Mouse (Mus musculus) megakaryocyte, embryonic 14.5 days (primary cell): Measurements from ENCODE around the gene Maml3. TPM values are rescaled to one million over a fixed set of nuclear protein-coding genes. Genes with fewer than 3 reads are reported as not detected.

Experiments
- H3K27me3 ChIP-seq: replicated peaks from 2 replicates; pipeline ENCODE3; 2012; ENCODE audit warnings: inconsistent platforms
- H3K36me3 ChIP-seq: replicated peaks from 2 replicates; pipeline ENCODE3; 2012; ENCODE audit warnings: low read length, inconsistent platforms, mixed read lengths
- H3K4me1 ChIP-seq: 2 replicates; pipeline ENCODE4 v1.6.1; 2012; ENCODE audit warnings: inconsistent platforms
- H3K4me3 ChIP-seq: replicated peaks from 2 replicates; pipeline ENCODE3; 2012; ENCODE audit warnings: moderate library complexity, mild to moderate bottlenecking, inconsistent platforms
- H3K9me3 ChIP-seq: 2 replicates; pipeline ENCODE4 v1.6.1; 2012; ENCODE audit warnings: inconsistent platforms
- FLI1 ChIP-seq: IDR thresholded peaks from 2 replicates; pipeline ENCODE4 v1.6.1; 2012; ENCODE audit warnings: low read length, inconsistent platforms, mixed read lengths
- GATA1 ChIP-seq: IDR thresholded peaks from 3 replicates; pipeline ENCODE4 v1.6.1; 2012; ENCODE audit warnings: mixed read lengths, low read length, inconsistent platforms, borderline replicate concordance
- polyA plus RNA-seq: library from polyadenylated mRNA; stranded (reverse); fragments of >175 nt; gene quantifications from 2 replicates; pipeline ENCODE4 v1.2.3, GENCODE M21; 2012; ENCODE audit warnings: low replicate concordance; ENCODE audit not compliant: insufficient read depth

The Maml3 gene
- polyA plus RNA-seq, 1 experiment: 2.4 TPM

GRCm38 (mm10) chr3:51659415-51659814 lies 445.5 kb downstream of the Maml3 start:
- Histone ChIP-seq H3K9me3 (no peaks in the 10 kb centered on the region), H3K4me3 (no peak overlapping the region), H3K27me3 (no peaks in the 10 kb centered on the region), H3K4me1 (peaks cover 92% of the 10 kb centered on the region), H3K36me3 (peaks cover 2% of the 10 kb centered on the region)
- TF ChIP-seq FLI1: no peak
- TF ChIP-seq GATA1: no peak

DNA sequence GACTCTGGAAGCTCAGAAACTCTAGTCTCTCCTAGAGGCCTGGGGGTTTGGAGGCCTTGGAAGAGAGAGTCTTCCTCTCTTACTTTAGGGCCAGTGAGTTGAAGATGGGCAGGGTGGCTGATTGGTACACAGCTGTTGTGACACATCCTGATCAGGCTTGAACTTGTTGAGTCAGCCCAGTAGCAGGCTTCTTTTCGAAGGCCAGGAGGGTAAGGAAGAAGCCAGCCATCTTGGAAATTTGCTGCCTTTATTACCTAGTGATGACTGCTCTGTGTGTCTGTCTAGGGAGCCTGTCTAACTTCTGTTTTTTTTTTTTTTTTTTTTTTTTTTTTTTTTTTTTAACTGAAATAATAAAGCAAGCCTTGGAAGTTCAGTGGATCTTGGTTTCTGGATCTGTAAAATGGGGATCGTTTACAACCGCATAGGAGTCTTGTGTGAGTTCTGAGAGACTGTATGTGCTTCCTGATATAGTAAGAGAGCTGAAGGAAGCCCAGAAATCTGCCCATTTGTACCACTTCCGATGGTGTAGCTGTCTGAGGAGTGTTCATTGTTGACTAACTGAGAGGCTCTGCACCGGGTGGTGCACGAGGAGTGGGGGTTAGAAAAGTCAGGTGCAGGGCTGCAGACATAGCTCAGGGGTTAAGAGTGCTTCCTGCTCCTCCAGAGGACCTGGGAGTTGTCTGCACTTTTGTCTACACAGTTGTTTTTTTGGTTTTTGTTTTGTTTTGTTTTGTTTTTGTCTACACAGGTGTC lies 450.4 kb downstream of the Maml3 start:
- peaks cover 96% of the 10 kb centered on the region for H3K4me1 ChIP-seq
- H3K36me3 ChIP-seq: peaks cover 2% of the 10 kb centered on the region
- H3K4me3 ChIP-seq: peak overlapping the region; percentile 33
- H3K27me3 ChIP-seq: peaks cover 7% of the 10 kb centered on the region
- H3K9me3 ChIP-seq: no peaks in the 10 kb centered on the region
- TF ChIP-seq GATA1: no peak
- TF ChIP-seq FLI1: no peak

DNA sequence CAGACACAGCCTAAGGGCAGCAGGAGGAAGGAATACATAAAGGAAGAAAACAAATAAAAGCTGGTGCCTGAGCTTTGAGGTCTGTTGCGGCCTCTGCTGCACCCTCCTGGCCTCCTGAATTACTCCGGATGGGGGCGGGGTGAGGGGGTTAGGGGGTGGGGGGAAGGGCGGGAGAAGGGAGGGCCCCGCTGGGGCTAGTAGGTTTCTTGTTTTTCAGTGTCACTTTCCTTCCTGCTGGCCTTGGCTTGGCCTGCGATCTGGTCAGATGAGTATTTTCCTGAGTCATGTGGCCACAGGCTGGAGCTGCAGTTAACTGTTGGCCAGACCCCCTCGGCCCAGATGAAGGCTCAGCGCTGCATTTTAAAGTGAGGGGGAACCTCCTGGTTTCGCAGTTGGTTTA lies 452.2 kb downstream of the Maml3 start:
- TF ChIP-seq FLI1 (no peak), GATA1 (no peak)
- Histone ChIP-seq H3K4me3 (peak overlapping the region; percentile 86), H3K9me3 (no peaks in the 10 kb centered on the region), H3K27me3 (peaks cover 7% of the 10 kb centered on the region), H3K36me3 (peaks cover 2% of the 10 kb centered on the region), H3K4me1 (peaks cover 97% of the 10 kb centered on the region)

DNA sequence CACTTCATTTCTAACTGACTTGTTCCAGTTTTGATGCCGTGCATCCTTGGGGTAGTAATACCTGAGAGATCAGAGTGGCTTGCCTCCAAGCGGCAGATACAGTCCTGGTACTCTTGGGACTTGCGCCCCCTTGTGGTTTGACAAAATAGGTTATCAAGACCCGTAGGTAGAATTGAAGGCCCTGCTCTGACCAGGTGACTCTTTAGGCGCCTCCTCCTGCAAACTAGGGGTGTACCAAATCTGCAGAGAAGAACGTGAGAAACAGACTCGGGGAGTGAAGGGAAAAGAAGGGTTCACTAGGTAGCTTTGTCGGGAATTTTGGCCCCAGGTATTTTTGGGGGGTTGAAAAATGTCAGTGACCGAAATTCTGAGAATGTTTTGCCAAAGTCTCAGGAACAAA lies 452.6 kb downstream of the Maml3 start:
- TF ChIP-seq GATA1 (no peak), FLI1 (no peak)
- H3K9me3 ChIP-seq: no peaks in the 10 kb centered on the region
- H3K4me3 ChIP-seq: peak overlapping the region; percentile 86
- H3K4me1 ChIP-seq: peaks cover 97% of the 10 kb centered on the region
- H3K36me3 ChIP-seq: peaks cover 2% of the 10 kb centered on the region
- H3K27me3 ChIP-seq: peaks cover 7% of the 10 kb centered on the region

GRCm38 (mm10) chr3:51651149-51651548 lies 453.7 kb downstream of the Maml3 start:
- TF ChIP-seq FLI1 (no peak), GATA1 (no peak)
- Histone ChIP-seq H3K9me3 (no peaks in the 10 kb centered on the region), H3K27me3 (peaks cover 7% of the 10 kb centered on the region), H3K4me1 (peaks cover 97% of the 10 kb centered on the region), H3K36me3 (no peaks in the 10 kb centered on the region), H3K4me3 (no peak overlapping the region)

DNA sequence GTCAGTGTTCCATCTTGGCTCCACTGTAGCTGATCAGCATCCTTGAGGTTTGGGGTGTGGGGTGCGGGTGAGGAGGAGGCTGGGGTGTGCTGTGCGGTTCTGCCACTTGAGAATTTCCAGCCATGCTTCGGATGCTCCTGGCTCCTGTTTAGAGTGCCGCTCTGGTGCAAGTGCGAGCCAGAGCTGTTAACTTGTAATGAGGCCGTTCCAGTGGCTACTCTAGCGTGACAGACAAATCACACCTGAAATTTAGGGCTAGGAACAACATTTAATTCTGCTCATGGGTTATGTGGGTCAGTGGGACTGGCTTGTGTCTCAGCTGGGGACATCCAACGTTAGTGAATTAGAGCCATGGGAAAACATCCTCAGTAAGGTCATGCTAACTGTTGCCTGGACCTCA lies 454.9 kb downstream of the Maml3 start:
- no peak for TF ChIP-seq GATA1
- no peak for TF ChIP-seq FLI1
- Histone ChIP-seq H3K27me3 (peaks cover 8% of the 10 kb centered on the region), H3K4me3 (no peak overlapping the region), H3K36me3 (no peaks in the 10 kb centered on the region), H3K4me1 (peaks cover 88% of the 10 kb centered on the region), H3K9me3 (peaks cover 1% of the 10 kb centered on the region)

DNA sequence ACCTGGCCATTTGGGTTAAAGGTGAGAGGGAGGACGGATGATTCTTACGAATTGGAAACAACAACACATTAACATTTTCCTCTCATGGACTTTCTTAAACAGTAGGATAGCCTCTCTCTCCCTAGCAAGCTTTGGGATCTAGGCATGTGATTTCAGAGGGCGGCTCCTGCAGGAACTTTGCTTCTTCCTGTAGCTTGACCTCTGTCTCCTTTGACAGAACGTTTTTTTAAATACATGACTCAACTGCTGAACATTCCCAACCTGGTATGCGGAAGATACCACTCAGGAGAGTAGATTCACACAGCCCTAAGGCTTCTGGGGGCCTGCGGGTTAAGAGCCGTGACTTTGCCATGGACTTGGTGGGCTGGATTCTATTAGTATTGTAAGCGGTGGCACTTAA lies 455.4 kb downstream of the Maml3 start:
- H3K4me1 ChIP-seq: peaks cover 82% of the 10 kb centered on the region

GRCm38 (mm10) chr3:51648037-51648664 lies 456.7 kb downstream of the Maml3 start:
- H3K27me3 ChIP-seq: peaks cover 13% of the 10 kb centered on the region
- H3K4me1 ChIP-seq: peaks cover 69% of the 10 kb centered on the region
- peak overlapping the region; percentile 38 for H3K4me3 ChIP-seq
- no peaks in the 10 kb centered on the region for H3K36me3 ChIP-seq
- TF ChIP-seq FLI1 (no peak), GATA1 (no peak)
- peaks cover 9% of the 10 kb centered on the region for H3K9me3 ChIP-seq

More for the DNA sequence above, 455.4 kb downstream of the Maml3 start:
- no peak overlapping the region for H3K4me3 ChIP-seq
- no peaks in the 10 kb centered on the region for H3K36me3 ChIP-seq
- peaks cover 10% of the 10 kb centered on the region for H3K27me3 ChIP-seq
- TF ChIP-seq FLI1: no peak
- TF ChIP-seq GATA1: no peak
- H3K9me3 ChIP-seq: peaks cover 7% of the 10 kb centered on the region

- no peak for TF ChIP-seq FLI1
- no peak for TF ChIP-seq GATA1
- Histone ChIP-seq H3K4me3 (no peak overlapping the region), H3K9me3 (peaks cover 9% of the 10 kb centered on the region), H3K27me3 (peaks cover 14% of the 10 kb centered on the region), H3K36me3 (no peaks in the 10 kb centered on the region), H3K4me1 (peaks cover 62% of the 10 kb centered on the region)
Measured at GRCm38 (mm10) chr3:51647356-51647755, 457.5 kb downstream of the Maml3 start.

DNA sequence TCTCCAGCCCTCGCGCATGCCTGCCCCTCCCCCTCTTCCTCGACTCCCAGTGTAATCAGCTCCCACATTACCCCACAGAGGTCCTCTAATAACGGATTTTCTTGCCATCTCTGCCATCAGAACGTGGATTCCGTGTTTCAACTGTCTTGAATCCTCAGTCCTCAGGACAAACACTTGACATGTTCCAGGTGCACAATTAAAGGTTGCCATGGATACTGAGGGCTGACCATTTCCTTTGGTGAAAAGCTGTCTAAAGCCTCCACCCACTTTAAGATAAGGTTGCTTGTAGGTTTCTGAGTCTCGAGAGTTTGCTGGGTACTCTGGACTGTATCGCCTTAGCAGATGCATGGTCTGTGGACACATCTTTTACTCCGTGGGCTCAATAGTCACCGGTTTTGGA lies 458.6 kb downstream of the Maml3 start:
- Histone ChIP-seq H3K36me3 (no peaks in the 10 kb centered on the region), H3K27me3 (peaks cover 14% of the 10 kb centered on the region), H3K9me3 (peaks cover 9% of the 10 kb centered on the region), H3K4me1 (peaks cover 55% of the 10 kb centered on the region), H3K4me3 (no peak overlapping the region)
- TF ChIP-seq GATA1: no peak
- TF ChIP-seq FLI1: no peak
